Mouse (Mus musculus) neutrophil, adult 5-6 weeks (primary cell): ENCODE data around the gene Cryzl1. TPM values are rescaled to one million over a fixed set of nuclear protein-coding genes. Genes with fewer than 3 reads are reported as not detected.

ENCODE experiments used
- ATAC-seq: fragments of 151-379, 151-347 bp; 2 replicates; pipeline ENCODE4 v1.8.0; 2017; ENCODE audit warnings: mild to moderate bottlenecking, moderate TSS enrichment; ENCODE audit not compliant: insufficient number of reproducible peaks, poor library complexity, low FRiP score, severe bottlenecking; ENCODE audit errors: extremely low read depth
- total RNA-seq: library from RNA; stranded (forward); fragments of 200-1000 nt; gene quantifications from 2 replicates; pipeline ENCODE4 v1.2.3, GENCODE M21; 2017

Cryzl1 gene
- 82.5 and 90.5 TPM in 2 replicates for total RNA-seq

- ATAC-seq, result peak; percentile 90
Observed at GRCm38 (mm10) chr16:91728123-91729065, at the start of gene Cryzl1. Cryzl1 (minus strand) TSS chr16:91728975.

- ATAC-seq, result no peak
Observed at GRCm38 (mm10) chr16:91772586-91772985, 43.8 kb upstream of the Cryzl1 start.

DNA sequence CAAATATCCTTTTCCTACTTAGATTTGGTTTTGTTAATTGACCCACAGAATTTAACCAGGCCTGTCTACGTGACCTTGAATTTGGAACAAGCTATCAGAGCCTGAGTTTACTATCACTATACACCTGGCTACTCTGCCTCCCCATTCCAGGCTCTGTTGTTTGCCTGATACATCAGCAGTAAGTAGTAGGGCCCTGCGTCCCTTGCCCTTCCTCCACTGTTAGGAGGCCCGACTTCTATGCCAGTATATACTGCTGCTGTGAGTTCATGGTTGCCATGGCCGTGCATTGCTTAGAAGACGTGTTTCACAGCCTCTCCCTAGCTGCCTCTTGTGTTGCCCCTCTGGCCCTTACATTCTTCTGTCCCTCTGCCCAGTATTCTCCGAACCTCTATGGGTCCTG lies 42.6 kb upstream of the Cryzl1 start:
- no peak for ATAC-seq

GRCm38 (mm10) chr16:91770662-91771061 lies 41.9 kb upstream of the Cryzl1 start:
- ATAC-seq, result no peak

GRCm38 (mm10) chr16:91769911-91770310 lies 41.1 kb upstream of the Cryzl1 start:
- ATAC-seq, result no peak

- ATAC-seq, result no peak
Observed at GRCm38 (mm10) chr16:91768586-91768985, 39.8 kb upstream of the Cryzl1 start.

DNA sequence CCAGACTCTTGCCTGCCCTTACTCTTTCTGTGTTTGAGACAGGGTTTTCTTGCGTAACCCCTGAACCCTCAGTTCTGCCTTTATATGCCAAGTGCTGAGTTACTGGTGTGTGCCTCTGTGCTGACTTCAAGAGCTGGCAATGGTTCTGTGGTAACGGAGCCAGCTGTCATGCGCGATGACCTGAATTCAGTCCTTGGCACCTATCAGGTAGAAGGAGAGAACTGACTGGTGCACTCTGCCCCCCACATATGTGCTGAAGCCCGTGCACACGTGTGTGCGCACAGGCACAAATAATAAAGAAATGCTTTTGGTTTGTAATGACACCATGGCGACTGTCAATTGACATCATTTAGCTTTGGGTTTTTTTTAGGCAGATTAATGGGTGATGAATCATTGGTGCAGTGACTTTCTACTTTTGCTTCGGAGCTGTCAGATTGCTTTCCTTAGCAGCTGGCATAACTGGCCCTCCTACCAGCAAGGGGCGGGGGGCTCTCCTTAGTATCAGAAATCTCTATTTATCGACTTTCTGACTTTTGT lies 38.5 kb upstream of the Cryzl1 start:
- no peak for ATAC-seq

- ATAC-seq, result no peak
Observed at GRCm38 (mm10) chr16:91765816-91766210, 37.0 kb upstream of the Cryzl1 start.

- ATAC-seq, result no peak
Observed at GRCm38 (mm10) chr16:91765121-91765815, 36.5 kb upstream of the Cryzl1 start.

GRCm38 (mm10) chr16:91764414-91764813 lies 35.6 kb upstream of the Cryzl1 start:
- ATAC-seq, result no peak

- ATAC-seq, result no peak
Observed at GRCm38 (mm10) chr16:91763975-91764374, 35.2 kb upstream of the Cryzl1 start.

- ATAC-seq, result no peak
Observed at GRCm38 (mm10) chr16:91762476-91762875, 33.7 kb upstream of the Cryzl1 start.

- ATAC-seq, result no peak
Observed at GRCm38 (mm10) chr16:91761761-91762160, 33.0 kb upstream of the Cryzl1 start.

GRCm38 (mm10) chr16:91761202-91761601 lies 32.4 kb upstream of the Cryzl1 start:
- ATAC-seq, result no peak

- peak; percentile 61; the same call in 1 of the 2 replicates for ATAC-seq
Observed at GRCm38 (mm10) chr16:91754957-91755356, 26.2 kb upstream of the Cryzl1 start.

DNA sequence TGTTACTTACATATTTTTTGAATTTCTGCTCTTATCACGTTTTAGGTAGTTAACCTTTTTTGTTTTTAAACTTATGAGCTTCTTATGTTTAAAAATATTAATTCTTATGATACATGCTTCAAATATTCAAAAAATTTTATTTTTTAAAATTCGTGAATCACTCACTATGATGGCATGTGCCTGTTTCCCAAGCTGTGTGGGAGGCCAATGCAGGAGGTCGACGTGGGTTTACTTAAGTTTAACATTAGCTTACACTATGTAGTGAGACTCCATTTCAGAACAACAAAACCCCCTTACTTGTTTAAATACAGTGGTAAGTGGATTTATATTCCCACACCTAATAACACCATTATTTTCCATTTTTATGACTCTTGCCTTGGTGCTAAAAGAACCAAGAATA lies 24.8 kb upstream of the Cryzl1 start:
- ATAC-seq, result no peak

GRCm38 (mm10) chr16:91751644-91752385 lies 23.0 kb upstream of the Cryzl1 start:
- no peak for ATAC-seq

DNA sequence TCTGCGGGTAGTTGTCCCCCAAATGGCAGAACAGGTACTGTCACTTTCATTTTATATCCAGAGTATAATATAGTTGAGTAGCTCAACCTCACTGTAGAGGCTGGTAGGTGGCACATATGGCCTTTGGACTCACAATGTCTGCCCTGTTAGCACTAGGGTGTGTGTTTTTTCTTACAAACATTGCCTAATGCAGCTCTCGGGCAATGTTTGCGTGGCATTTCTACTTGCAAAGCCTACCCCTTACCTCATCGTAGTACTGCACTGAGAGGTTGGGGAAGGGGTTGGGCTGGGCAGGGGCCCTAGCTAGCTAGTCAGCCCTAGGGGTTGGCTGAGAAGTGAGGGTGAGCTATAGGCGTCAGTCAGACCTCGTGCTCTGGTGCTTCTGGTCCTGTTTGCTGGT lies 18.8 kb upstream of the Cryzl1 start:
- ATAC-seq, result no peak
